ENCODE assay signal across 13 mouse cellular contexts in genomic region chr2:73475519-73475918, GRCm38 (mm10). TPM values are rescaled to one million over a fixed set of nuclear protein-coding genes. Genes with fewer than 3 reads are reported as not detected.
DNase-seq lines count a peak whose midpoint lies in the region; ATAC-seq and TF ChIP-seq lines count a peak whose summit lies in the region.
"Had no signal": no experiment of that assay in that cellular context is flagged by ENCODE, and none has a peak within 500 bp of the region (broad histone marks: within the 10 kb centered on the region; RNA-seq: fewer than 3 reads in every experiment).

No protein-coding gene starts in this region.

- no peak overlapping the region for H3K4me2 ChIP-seq in forebrain, embryonic 16.5 days (ENCODE audit: low read length)
- H3K4me2 ChIP-seq in forebrain, embryonic 12.5 days: no peak overlapping the region
- no peak overlapping the region for H3K4me2 ChIP-seq in lung, embryonic 15.5 days
- H3K4me2 ChIP-seq in liver, embryonic 14.5 days (ENCODE audit: low read depth): peak overlapping the region; percentile 11; the same call in 1 of the 2 replicates
- H3K4me2 ChIP-seq: kidney, embryonic 15.5 days; midbrain, embryonic 12.5 days had no signal

- H3K9me3 ChIP-seq in forebrain, embryonic 16.5 days (ENCODE audit: control insufficient read depth, low read length): no peaks in the 10 kb centered on the region
- no peaks in the 10 kb centered on the region for H3K9me3 ChIP-seq in forebrain, embryonic 12.5 days
- no peaks in the 10 kb centered on the region for H3K9me3 ChIP-seq in lung, embryonic 15.5 days
- no peaks in the 10 kb centered on the region for H3K9me3 ChIP-seq in liver, embryonic 14.5 days (ENCODE audit: control insufficient read depth, low read length)
- H3K9me3 ChIP-seq: midbrain, embryonic 12.5 days had no signal

- peak; percentile 52; the same call in 1 of the 2 replicates for TF ChIP-seq EP300 in liver, embryonic 14.5 days (IDR thresholded peaks at IDR 0.05; ENCODE audit: low read depth)

- DNase-seq in lung, postnatal 10 days: no peak
- DNase-seq in liver, embryonic 14.5 days (ENCODE audit: low read depth in 3 of 3, low spot score in 3 of 3): no peak
- DNase-seq in splenic B cell, adult 2 months (ENCODE audit: low read depth, low spot score): peak; percentile 26
- DNase-seq in right cerebral cortex, adult 2 months (ENCODE audit: low spot score in 2 of 2): no peak
- DNase-seq in thymus, postnatal 14 days: no peak
- DNase-seq: adrenal gland, postnatal 25 days; cerebellum, postnatal 25 days had no signal

- no peak overlapping the region for H3K27ac ChIP-seq in forebrain, embryonic 16.5 days (ENCODE audit: low read length)
- H3K27ac ChIP-seq in forebrain, embryonic 12.5 days: no peak overlapping the region
- H3K27ac ChIP-seq in lung, embryonic 15.5 days: 0 out of 2 replicates have a peak overlapping the region, but pooled peaks have one; percentile 21
- no peak overlapping the region for H3K27ac ChIP-seq in liver, embryonic 14.5 days
- H3K27ac ChIP-seq: kidney, embryonic 15.5 days; midbrain, embryonic 12.5 days had no signal

- no peak overlapping the region for H3K4me3 ChIP-seq in forebrain, embryonic 16.5 days (replicated peaks; ENCODE audit: low read length)
- H3K4me3 ChIP-seq in forebrain, embryonic 12.5 days (replicated peaks): no peak overlapping the region
- no peak overlapping the region for H3K4me3 ChIP-seq in lung, embryonic 15.5 days
- H3K4me3 ChIP-seq in liver, embryonic 14.5 days (ENCODE audit: insufficient read depth in 1 of 2, low read depth in 2 of 2, low read length in 2 of 2): no peak overlapping the region
- H3K4me3 ChIP-seq: kidney, embryonic 15.5 days; midbrain, embryonic 12.5 days had no signal

- 53% methylated on average over 3 of the region's 3 CpGs for WGBS in forebrain, embryonic 16.5 days
- WGBS in forebrain, embryonic 12.5 days: 72% methylated on average over 3 of the region's 3 CpGs
- WGBS in lung, embryonic 15.5 days: 32% methylated on average over 3 of the region's 3 CpGs
- WGBS in liver, embryonic 14.5 days (ENCODE audit: insufficient replicate concordance): 15% methylated on average over 3 of the region's 3 CpGs

- H3K9ac ChIP-seq in forebrain, embryonic 16.5 days (replicated peaks; ENCODE audit: low read depth, low read length): no peak overlapping the region
- H3K9ac ChIP-seq in forebrain, embryonic 12.5 days: no peak overlapping the region
- H3K9ac ChIP-seq in lung, embryonic 15.5 days: no peak overlapping the region
- H3K9ac ChIP-seq in liver, embryonic 14.5 days (replicated peaks): no peak overlapping the region
- H3K9ac ChIP-seq: kidney, embryonic 15.5 days; midbrain, embryonic 12.5 days had no signal

- no peaks in the 10 kb centered on the region for H3K4me1 ChIP-seq in forebrain, embryonic 16.5 days (replicated peaks; ENCODE audit: control insufficient read depth, insufficient read depth, low read length)
- 0 out of 2 replicates have a peak, but pooled peaks cover 2% of the 10 kb centered on the region for H3K4me1 ChIP-seq in forebrain, embryonic 12.5 days
- H3K4me1 ChIP-seq in lung, embryonic 15.5 days: peaks cover 7% of the 10 kb centered on the region; the same call in 1 of the 2 replicates
- peaks cover 6 to 21% of the 10 kb centered on the region in 2 experiments for H3K4me1 ChIP-seq in liver, embryonic 14.5 days (replicated peaks; ENCODE audit: control insufficient read depth in 2 of 2, insufficient read depth in 2 of 2, low read length in 1 of 2)
- H3K4me1 ChIP-seq: midbrain, embryonic 12.5 days had no signal

- H3K27me3 ChIP-seq in forebrain, embryonic 16.5 days (replicated peaks; ENCODE audit: control insufficient read depth, insufficient read depth, low read length): no peaks in the 10 kb centered on the region
- H3K27me3 ChIP-seq in forebrain, embryonic 12.5 days: no peaks in the 10 kb centered on the region
- H3K27me3 ChIP-seq in lung, embryonic 15.5 days: no peaks in the 10 kb centered on the region
- H3K27me3 ChIP-seq in liver, embryonic 14.5 days (ENCODE audit: control insufficient read depth, insufficient read depth, low read length): no peaks in the 10 kb centered on the region
- H3K27me3 ChIP-seq in splenic B cell, adult 2 months (ENCODE audit: control insufficient read depth, insufficient read depth, low read length, poor library complexity, severe bottlenecking): no peaks in the 10 kb centered on the region
- H3K27me3 ChIP-seq: kidney, embryonic 15.5 days; midbrain, embryonic 12.5 days; Patski had no signal

- peak; percentile 31; the same call in 1 of the 2 replicates for ATAC-seq in forebrain, embryonic 16.5 days
- no peak for ATAC-seq in forebrain, embryonic 12.5 days (ENCODE audit: low FRiP score)
- peak; percentile 70; the same call in 1 of the 2 replicates for ATAC-seq in lung, embryonic 15.5 days (ENCODE audit: borderline replicate concordance, extremely low read depth, low FRiP score, low TSS enrichment)
- peak; percentile 81 for ATAC-seq in liver, embryonic 14.5 days (ENCODE audit: insufficient read depth)
- ATAC-seq: Patski had no signal

- no peak for TF ChIP-seq CTCF in liver, embryonic 14.5 days (IDR thresholded peaks at IDR 0.05; ENCODE audit: low read depth)

- H3K36me3 ChIP-seq in forebrain, embryonic 16.5 days (ENCODE audit: control insufficient read depth, insufficient read depth): no peaks in the 10 kb centered on the region
- no peaks in the 10 kb centered on the region for H3K36me3 ChIP-seq in forebrain, embryonic 12.5 days (replicated peaks)
- H3K36me3 ChIP-seq in lung, embryonic 15.5 days: 0 out of 2 replicates have a peak, but pooled peaks cover 3% of the 10 kb centered on the region
- no peaks in the 10 kb centered on the region for H3K36me3 ChIP-seq in liver, embryonic 14.5 days (replicated peaks; ENCODE audit: control insufficient read depth, insufficient read depth, low read depth)
- peaks cover 4% of the 10 kb centered on the region for H3K36me3 ChIP-seq in splenic B cell, adult 2 months (ENCODE audit: control insufficient read depth, insufficient read depth, low read length, poor library complexity, severe bottlenecking)
- H3K36me3 ChIP-seq: midbrain, embryonic 12.5 days had no signal

RNA-seq across cellular contexts. Expression of gene Wipf1, which starts 54.0 kb away (rescaled TPM):
- polyA plus RNA-seq in forebrain, embryonic 16.5 days (2015; fragmentation: Nextera tagmentation; extraction: Ambion mirVana): 1.8 and 2.3 TPM in 2 replicates
- polyA plus RNA-seq in forebrain, embryonic 12.5 days (2016; fragmentation: Nextera tagmentation; extraction: Ambion mirVana): 4.3 and 5.5 TPM in 2 replicates
- polyA plus RNA-seq in lung, embryonic 15.5 days (2015; fragmentation: Nextera tagmentation; extraction: Ambion mirVana): 8.3 and 10.2 TPM in 2 replicates
- 2.2 and 3.4 TPM in 2 replicates for polyA plus RNA-seq in liver, embryonic 14.5 days (2012; rRNA removed)
- polyA plus RNA-seq in liver, embryonic 14.5 days (2014; fragmentation: Nextera tagmentation; extraction: Ambion mirVana): 4.1 and 5.7 TPM in 2 replicates
